Mouse (Mus musculus) neutrophil, adult 65 days (primary cell): Measurements from ENCODE around the gene Olfr822. TPM values are rescaled to one million over a fixed set of nuclear protein-coding genes. Genes with fewer than 3 reads are reported as not detected.

Experiments
- total RNA-seq: library from RNA; stranded (reverse); gene quantifications from 2 replicates; pipeline ENCODE4 v1.2.4, GENCODE M21; 2023

Olfr822 gene
- not detected in 2 replicates for total RNA-seq

GRCm38 (mm10) chr10:130070910-130071309 lies at the start of gene Olfr822:
Gene Olfr822 (plus strand): TSS chr10:130071210.

GRCm38 (mm10) chr10:130030048-130030447 lies 41.0 kb upstream of the Olfr822 start, which contains the start of gene Olfr821:
Gene Olfr821 (plus strand): TSS chr10:130030348.

GRCm38 (mm10) chr10:130115283-130115682 lies 44.3 kb downstream of the Olfr822 start, which contains the start of gene Olfr823:
Gene Olfr823 (minus strand): TSS chr10:130115383.

Other genes starting within 250 kb of the Olfr822 start
- not detected in 2 replicates for gene Olfr812, start 225.1 kb upstream of the Olfr822 start, total RNA-seq
- gene Olfr813, start 215.8 kb upstream of the Olfr822 start, total RNA-seq: not detected in 2 replicates
- gene Olfr814, start 191.4 kb upstream of the Olfr822 start, total RNA-seq: not detected in 2 replicates
- not detected in 2 replicates for gene Olfr815, start 165.3 kb upstream of the Olfr822 start, total RNA-seq
- gene Olfr816, start 155.6 kb upstream of the Olfr822 start, total RNA-seq: not detected in 2 replicates
- not detected in 2 replicates for gene Olfr818, start 122.1 kb upstream of the Olfr822 start, total RNA-seq
- gene Olfr819, start 103.9 kb upstream of the Olfr822 start, total RNA-seq: not detected in 2 replicates
- gene Olfr247, start 95.1 kb upstream of the Olfr822 start, total RNA-seq: not detected in 2 replicates
- gene Gm10310, start 86.1 kb upstream of the Olfr822 start, total RNA-seq: not detected in 2 replicates
- gene Olfr820, start 58.6 kb upstream of the Olfr822 start, total RNA-seq: not detected in 2 replicates
- gene Olfr821, start 40.9 kb upstream of the Olfr822 start, total RNA-seq: not detected in 2 replicates
- gene Olfr823, start 44.2 kb downstream of the Olfr822 start, total RNA-seq: not detected in 2 replicates
- not detected in 2 replicates for gene Olfr824, start 58.8 kb downstream of the Olfr822 start, total RNA-seq
- gene Olfr825, start 95.6 kb downstream of the Olfr822 start, total RNA-seq: not detected in 2 replicates
- not detected in 2 replicates for gene Olfr826, start 113.0 kb downstream of the Olfr822 start, total RNA-seq
- not detected in 2 replicates for gene Olfr827, start 143.2 kb downstream of the Olfr822 start, total RNA-seq
- not detected in 2 replicates for gene Neurod4, start 209.0 kb downstream of the Olfr822 start, total RNA-seq